Mouse (Mus musculus): ENCODE measurements at regions not wholly inside any gene's neighbourhood (a gene's known extent, or its start where the extent isn't known, plus 50 kb on each side); places are given as distances from the start of the nearest gene placed in this dataset.

GRCm38 (mm10) chr14:61834291-61834936, 227.2 kb downstream of the Kcnrg start:
- DNase-seq = no peak

- DNase-seq = no peak
Measured at GRCm38 (mm10) chr14:61835729-61836128, 228.5 kb downstream of the Kcnrg start.

- DNase-seq = no peak
Measured at GRCm38 (mm10) chr14:61836231-61836630, 229.0 kb downstream of the Kcnrg start.

GRCm38 (mm10) chr14:61836965-61837364, 229.7 kb downstream of the Kcnrg start:
- DNase-seq = no peak

GRCm38 (mm10) chr14:61837851-61838250, 230.6 kb downstream of the Kcnrg start:
- DNase-seq = no peak

GRCm38 (mm10) chr14:61842476-61842875, 235.2 kb downstream of the Kcnrg start:
- no peak for DNase-seq

GRCm38 (mm10) chr14:61846441-61846840, 239.2 kb downstream of the Kcnrg start:
- no peak for DNase-seq

- peak in 1 of 2 experiments; percentile 5 for DNase-seq
Measured at GRCm38 (mm10) chr14:61850244-61850643, 243.0 kb downstream of the Kcnrg start.

- DNase-seq = no peak
Measured at GRCm38 (mm10) chr14:61857616-61858015, 250.4 kb downstream of the Kcnrg start.

GRCm38 (mm10) chr14:61860688-61861087, 253.4 kb downstream of the Kcnrg start:
- no peak for DNase-seq

GRCm38 (mm10) chr14:61861357-61861958, 254.2 kb downstream of the Kcnrg start:
- no peak for DNase-seq

- DNase-seq = no peak
Measured at GRCm38 (mm10) chr14:61862931-61863330, 255.7 kb downstream of the Kcnrg start.

- no peak for DNase-seq
Measured at GRCm38 (mm10) chr14:61863475-61863874, 256.2 kb downstream of the Kcnrg start.

- no peak for DNase-seq
Measured at GRCm38 (mm10) chr14:61866532-61867268, 259.4 kb downstream of the Kcnrg start.

- no peak for DNase-seq
Measured at GRCm38 (mm10) chr14:61874206-61874605, 266.9 kb downstream of the Kcnrg start.

- no peak for DNase-seq
Measured at GRCm38 (mm10) chr14:61879416-61879815, 272.2 kb downstream of the Kcnrg start.

GRCm38 (mm10) chr14:61880514-61881259, 273.4 kb downstream of the Kcnrg start:
- no peak for DNase-seq

GRCm38 (mm10) chr14:61885241-61886015, 278.2 kb downstream of the Kcnrg start:
- DNase-seq = no peak

- DNase-seq = no peak
Measured at GRCm38 (mm10) chr14:61889626-61890025, 282.4 kb downstream of the Kcnrg start.

- DNase-seq = no peak
Measured at GRCm38 (mm10) chr14:61893786-61894185, 286.5 kb downstream of the Kcnrg start.

GRCm38 (mm10) chr14:61896879-61897278, 289.6 kb downstream of the Kcnrg start:
- DNase-seq = no peak

GRCm38 (mm10) chr14:61898664-61899063, 291.4 kb downstream of the Kcnrg start:
- no peak for DNase-seq

All from cerebellum, postnatal 14 days (tissue).